Mouse (Mus musculus) B cell, adult 2 months (primary cell): ENCODE measurements around the gene Fam189a1.

Experiments
- DNase-seq, 2 experiments: peaks; one replicate each; pipeline ENCODE4 v3.0.0; 2022

The Fam189a1 gene

DNA sequence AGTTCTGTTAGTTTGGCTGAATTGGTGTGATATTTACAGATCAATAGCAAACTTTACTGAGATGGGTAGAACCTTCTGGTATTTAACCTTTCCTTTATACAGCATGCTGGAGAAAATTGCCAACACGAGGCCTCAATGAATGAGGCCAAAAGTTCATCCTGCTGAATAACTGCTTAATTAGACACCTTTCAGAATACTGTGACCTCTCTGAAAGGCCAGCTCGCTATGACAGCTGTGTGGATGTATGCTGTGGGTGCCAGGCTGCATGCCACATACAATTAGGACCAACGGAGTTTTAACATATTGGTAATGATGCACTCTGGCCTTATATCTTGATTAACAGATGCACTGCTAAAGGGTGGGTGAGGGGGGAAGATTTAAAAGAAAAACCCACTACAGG is 371.3 kb downstream of the Fam189a1 start:
- DNase-seq, result no peak

- DNase-seq, result no peak
Observed at GRCm38 (mm10) chr7:64779501-64779900, 376.9 kb downstream of the Fam189a1 start.

DNA sequence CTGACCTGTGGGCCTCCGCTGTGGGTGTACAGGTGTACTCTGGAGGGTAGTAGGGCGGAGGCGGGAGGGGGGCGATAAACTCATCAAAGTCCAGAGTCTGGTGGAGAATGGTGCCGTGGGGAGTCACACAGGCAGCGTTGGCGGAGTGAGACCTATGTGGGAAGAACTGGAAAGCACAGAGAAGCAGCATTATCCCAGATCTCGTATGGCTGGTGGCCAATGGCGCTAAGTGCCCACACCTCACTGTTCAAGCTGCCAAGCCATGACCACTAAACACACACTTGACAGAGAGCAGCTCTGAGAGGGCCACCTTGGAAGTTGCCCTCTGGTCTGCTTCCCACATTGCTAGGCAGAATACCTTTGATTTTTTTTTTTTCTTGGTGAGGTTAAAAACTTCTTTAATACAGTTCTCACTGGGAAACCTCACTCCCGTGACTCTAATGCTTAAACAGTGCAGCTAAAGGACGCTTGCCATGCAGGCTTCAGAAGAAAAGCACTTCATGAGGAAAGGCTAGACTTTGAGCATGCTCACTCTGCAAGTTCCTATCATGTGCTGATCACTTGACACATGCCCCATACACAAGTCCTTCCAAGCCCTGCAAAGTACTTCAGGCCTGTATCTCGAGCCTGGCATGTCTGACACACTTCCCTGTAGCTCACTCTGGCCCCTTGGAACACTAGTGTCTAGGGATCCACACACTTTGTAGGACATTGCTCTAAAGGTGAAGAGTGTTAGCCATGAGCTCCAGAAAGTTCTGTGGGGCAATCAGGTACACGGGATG is 379.5 kb downstream of the Fam189a1 start:
- no peak for DNase-seq

GRCm38 (mm10) chr7:64773465-64773864 is 382.9 kb downstream of the Fam189a1 start:
- no peak for DNase-seq

- DNase-seq, result no peak
Observed at GRCm38 (mm10) chr7:64770779-64771390, 385.5 kb downstream of the Fam189a1 start.

DNA sequence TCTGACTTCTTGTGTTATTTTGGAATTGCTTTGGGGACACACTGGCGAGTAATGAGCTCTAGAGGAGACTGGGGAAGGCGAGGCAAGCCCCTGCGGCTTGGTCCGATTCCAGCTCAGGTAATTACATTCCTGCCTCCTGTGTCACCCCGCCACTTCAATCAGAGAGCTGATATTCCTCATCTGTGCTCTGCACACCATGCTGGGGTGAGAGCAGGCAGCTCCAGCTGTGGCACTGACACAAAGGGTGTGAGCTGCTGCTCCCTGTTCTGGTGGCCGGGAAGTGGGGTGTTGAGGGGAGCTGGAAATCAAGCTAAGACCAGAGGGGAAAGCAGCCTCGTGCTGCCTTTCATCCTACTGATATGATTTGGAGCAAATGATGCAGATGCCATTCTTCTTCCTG is 386.6 kb downstream of the Fam189a1 start:
- no peak for DNase-seq

- no peak for DNase-seq
Observed at GRCm38 (mm10) chr7:64765595-64765994, 390.8 kb downstream of the Fam189a1 start.

DNA sequence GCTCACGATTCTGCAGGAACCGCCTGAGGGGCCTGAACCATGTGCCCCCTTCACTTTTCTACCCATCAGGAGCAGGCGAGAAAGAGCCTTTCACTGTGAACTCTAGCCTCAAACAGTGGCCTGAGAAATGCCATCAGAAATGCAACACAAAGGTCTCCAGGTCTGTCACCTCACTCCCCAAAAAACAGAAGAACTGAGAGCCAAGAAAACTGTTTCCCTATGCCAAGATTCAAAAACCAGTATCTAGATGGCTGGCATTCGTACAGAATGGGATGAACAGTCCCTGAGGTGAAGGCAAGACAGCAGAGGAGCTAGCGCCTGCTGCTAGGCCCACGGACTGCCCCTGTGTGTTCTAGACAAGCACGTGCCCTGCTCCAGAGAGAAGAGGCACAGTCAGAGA is 401.2 kb downstream of the Fam189a1 start:
- DNase-seq, result no peak

DNA sequence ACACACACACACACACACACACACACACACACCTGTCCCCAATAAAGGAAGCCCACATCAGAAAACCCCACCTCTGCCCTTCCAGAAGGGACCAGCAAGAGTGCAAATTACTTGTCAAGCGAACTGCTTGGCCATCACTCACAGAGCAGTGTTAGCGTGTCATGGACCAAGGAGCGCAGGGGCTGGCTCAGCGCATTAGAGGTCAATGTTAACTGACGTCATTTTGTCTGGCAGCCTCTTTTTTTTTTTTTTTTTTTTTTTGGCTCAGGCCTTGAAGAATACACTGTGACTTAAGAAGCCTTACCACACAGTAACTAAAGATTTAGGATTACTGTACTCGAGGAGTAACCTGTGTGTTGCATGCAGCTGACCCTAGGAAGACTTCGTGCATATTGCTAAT is 402.2 kb downstream of the Fam189a1 start:
- DNase-seq, result no peak

GRCm38 (mm10) chr7:64753678-64754077 is 402.7 kb downstream of the Fam189a1 start:
- no peak for DNase-seq

DNA sequence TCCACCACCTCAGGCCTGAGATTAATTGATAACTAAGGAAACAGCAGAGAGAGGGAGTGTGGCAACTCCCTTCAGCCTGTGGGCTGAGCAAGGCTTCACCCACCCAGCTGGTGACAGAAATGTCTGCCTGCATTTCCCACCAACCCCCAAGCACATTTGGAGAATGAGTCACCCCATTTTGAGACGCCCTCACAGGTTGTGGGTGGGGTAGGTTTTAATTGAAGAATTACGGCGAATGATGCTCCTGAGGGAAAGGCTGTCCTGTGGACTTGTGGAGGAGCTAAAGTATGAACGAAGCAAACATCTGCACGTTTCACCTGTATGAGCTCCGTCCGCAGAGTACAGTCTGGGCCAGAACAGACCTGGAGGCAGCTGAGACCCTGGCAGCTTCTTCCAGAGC is 404.2 kb downstream of the Fam189a1 start:
- DNase-seq, result no peak

DNA sequence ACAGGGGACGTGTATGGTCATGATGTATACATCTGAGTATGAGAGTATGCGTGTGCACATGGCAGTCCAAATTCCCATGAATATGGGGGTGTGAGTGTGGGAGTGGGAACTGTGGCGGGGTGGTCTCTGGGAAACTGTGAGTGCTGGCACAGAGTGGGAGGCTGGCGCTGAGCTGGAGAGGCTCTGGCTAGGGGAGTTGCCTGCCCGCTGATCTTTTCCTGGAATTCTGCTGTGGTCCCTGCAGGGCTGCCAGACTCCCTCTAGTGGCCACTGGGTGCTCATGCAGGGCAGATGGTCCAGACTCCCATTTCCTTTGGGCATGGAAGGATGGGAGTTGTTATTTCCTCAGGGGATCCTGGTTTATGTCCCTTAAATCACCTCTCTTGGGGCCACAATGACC is 404.9 kb downstream of the Fam189a1 start:
- peak; percentile 5 to 9 for DNase-seq

GRCm38 (mm10) chr7:64743610-64744009 is 412.8 kb downstream of the Fam189a1 start:
- no peak for DNase-seq

- DNase-seq, result peak; percentile 57 to 58
Observed at GRCm38 (mm10) chr7:64741333-64742307, 414.8 kb downstream of the Fam189a1 start.

- no peak for DNase-seq
Observed at GRCm38 (mm10) chr7:64739131-64739530, 417.2 kb downstream of the Fam189a1 start.

GRCm38 (mm10) chr7:64729785-64730184 is 426.6 kb downstream of the Fam189a1 start:
- no peak for DNase-seq

DNA sequence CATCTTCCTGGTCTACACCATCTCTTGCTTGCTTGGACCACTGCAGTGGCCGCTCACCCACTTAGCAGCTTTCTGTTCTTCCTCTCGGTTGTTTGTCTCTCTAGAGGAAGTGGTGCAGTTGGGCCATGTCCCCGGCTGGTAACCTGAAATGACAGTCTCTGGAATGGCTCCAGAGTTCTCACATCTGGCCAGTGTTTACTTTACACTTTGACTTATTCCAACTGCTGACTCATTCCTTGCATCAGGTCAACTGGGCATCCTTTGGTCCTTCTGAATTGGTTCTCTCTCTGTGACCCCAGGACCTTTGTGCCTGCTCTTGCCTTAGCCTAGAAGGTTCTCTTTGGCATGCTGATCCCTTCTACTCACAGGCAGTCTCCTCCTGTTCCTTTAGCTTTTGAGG is 427.6 kb downstream of the Fam189a1 start:
- DNase-seq, result no peak

DNA sequence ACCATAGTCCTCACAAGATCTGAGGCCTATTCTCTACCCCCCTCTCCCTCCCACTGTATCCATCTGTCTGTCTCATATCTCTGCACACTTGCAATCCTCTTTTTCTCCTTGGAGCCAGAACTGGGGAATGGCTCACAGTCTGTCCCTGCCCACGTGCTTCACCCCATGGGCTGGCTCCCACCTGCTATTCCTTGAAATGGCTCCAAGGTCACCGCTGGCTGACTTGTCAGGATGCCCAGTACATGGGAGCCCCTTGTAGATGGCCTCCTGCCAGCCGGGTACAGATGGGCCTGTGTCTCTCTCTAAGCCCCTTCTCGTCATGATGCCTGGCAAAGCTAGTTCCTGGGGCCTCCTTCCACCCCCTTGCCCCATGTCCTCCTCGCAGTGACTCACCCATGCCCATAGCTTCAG is 428.2 kb downstream of the Fam189a1 start:
- DNase-seq, result no peak

GRCm38 (mm10) chr7:64725967-64726695 is 430.2 kb downstream of the Fam189a1 start:
- no peak for DNase-seq

DNA sequence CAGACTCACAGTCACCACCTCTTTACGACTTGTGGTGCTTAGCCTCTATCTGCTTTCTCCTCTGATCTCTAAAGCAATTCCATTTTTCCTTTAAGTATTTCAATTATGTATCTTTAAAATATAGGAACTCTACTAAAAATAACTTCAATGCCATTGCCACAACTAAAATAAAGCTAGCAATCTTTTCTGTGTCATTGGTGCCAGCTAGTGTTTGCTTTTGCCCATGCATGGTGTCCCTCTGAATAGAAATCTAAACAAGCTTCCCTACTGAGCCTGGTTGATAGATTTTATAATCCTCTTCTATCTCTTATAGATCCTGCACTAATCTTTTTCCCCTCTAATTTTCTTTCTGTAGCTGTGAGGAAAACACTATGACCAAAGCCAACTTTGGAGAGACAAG is 432.0 kb downstream of the Fam189a1 start:
- no peak for DNase-seq

GRCm38 (mm10) chr7:64723313-64723712 is 433.1 kb downstream of the Fam189a1 start:
- no peak for DNase-seq

DNA sequence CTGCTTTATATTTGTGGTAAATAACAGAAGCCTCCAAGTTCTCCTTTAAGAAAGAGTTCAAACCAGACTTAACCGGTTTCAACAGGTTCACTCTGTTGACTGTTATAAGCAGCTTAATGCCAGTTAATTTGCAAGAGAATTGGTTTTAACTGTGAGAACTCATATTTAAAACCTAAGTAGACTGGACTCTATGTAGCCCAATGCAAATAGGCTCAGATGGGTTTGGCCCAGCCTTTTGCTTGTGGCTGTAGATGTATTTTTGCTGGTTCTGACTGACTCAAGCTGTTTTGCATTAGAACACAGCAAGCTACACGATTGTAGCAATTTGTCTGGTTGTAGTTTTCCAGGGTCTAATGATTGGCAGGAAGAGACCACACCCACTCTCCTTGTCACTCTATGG is 440.1 kb downstream of the Fam189a1 start:
- no peak for DNase-seq
